Mouse (Mus musculus) forebrain, embryonic 14.5 days (tissue): ENCODE measurements around the gene Vps26c. TPM values are rescaled to one million over a fixed set of nuclear protein-coding genes. Genes with fewer than 3 reads are reported as not detected.

ENCODE experiments used
- ATAC-seq: fragments of 200-750 bp; cut with Nextera tagmentation; 2 replicates; pipeline ENCODE4 v1.8.0; 2017; ENCODE audit warnings: mild to moderate bottlenecking, moderate library complexity
- DNase-seq: peaks from one replicate; pipeline ENCODE4 v3.0.0-alpha.2; 2015; ENCODE audit warnings: low spot score
- H3K27ac ChIP-seq: fragments of 300-500 bp; sonication (generic); 2 replicates; pipeline ENCODE4 v1.5.1; 2014; ENCODE audit warnings: low read depth, mild to moderate bottlenecking, control low read depth, low read length, moderate library complexity
- H3K27me3 ChIP-seq: fragments of 300-500 bp; sonication (generic); replicated peaks from 2 replicates; pipeline ENCODE4 v1.6.1; 2014; ENCODE audit warnings: low read length, control low read depth, mixed read lengths; ENCODE audit not compliant: control insufficient read depth, insufficient read depth
- H3K36me3 ChIP-seq: fragments of 300-500 bp; sonication (generic); 2 replicates; pipeline ENCODE4 v1.6.1; 2014; ENCODE audit warnings: low read length, control low read depth; ENCODE audit not compliant: control insufficient read depth, insufficient read depth
- H3K4me1 ChIP-seq: fragments of 300-500 bp; sonication (generic); 2 replicates; pipeline ENCODE4 v1.6.1; 2014; ENCODE audit warnings: antibody characterized with exemption, low read length, control low read depth; ENCODE audit not compliant: control insufficient read depth, insufficient read depth
- H3K4me2 ChIP-seq: fragments of 300-500 bp; sonication (generic); 2 replicates; pipeline ENCODE4 v1.6.1; 2014; ENCODE audit warnings: mild to moderate bottlenecking, control low read depth, low read length
- H3K4me3 ChIP-seq: fragments of 300-500 bp; sonication (generic); 2 replicates; pipeline ENCODE4 v1.5.1; 2014; ENCODE audit warnings: low read depth, low read length, control low read depth
- H3K9ac ChIP-seq: fragments of 300-500 bp; sonication (generic); 2 replicates; pipeline ENCODE4 v1.6.1; 2014; ENCODE audit warnings: mild to moderate bottlenecking, low read length, control low read depth, moderate library complexity
- H3K9me3 ChIP-seq: fragments of 300-500 bp; sonication (generic); replicated peaks from 2 replicates; pipeline ENCODE4 v1.6.1; 2016; ENCODE audit warnings: low read length, control low read depth, mixed read lengths; ENCODE audit not compliant: control insufficient read depth
- WGBS: fragments of 180-500 bp; shearing (Covaris S2); extraction: QIAGEN DNeasy Blood & Tissue Kit; methylation state at CpG from one replicate; pipeline ENCODE4 v1.1.7; 2014; 5-methylcytosine and 5-hydroxymethylcytosine counted together
- polyA plus RNA-seq: library from polyadenylated mRNA; unstranded; fragments of >200 nt; fragmentation: Nextera tagmentation; extraction: Ambion mirVana; gene quantifications from 2 replicates; pipeline ENCODE4 v1.2.1, GENCODE M21; 2014

Vps26c gene
- polyA plus RNA-seq, 1 experiment from 2014 or later, result 80.7 TPM

- Histone ChIP-seq H3K9ac (no peak overlapping the region), H3K27ac (no peak overlapping the region), H3K4me1 (no peaks in the 10 kb centered on the region), H3K36me3 (no peaks in the 10 kb centered on the region), H3K4me2 (no peak overlapping the region), H3K9me3 (no peaks in the 10 kb centered on the region), H3K27me3 (no peaks in the 10 kb centered on the region), H3K4me3 (no peak overlapping the region)
- WGBS, result 80% methylated on average over 5 of the region's 5 CpGs
- DNase-seq (no peak), ATAC-seq (no peak)
Measured at GRCm38 (mm10) chr16:94556228-94556627, 29.6 kb upstream of the Vps26c start.

- no peak overlapping the region for H3K27ac ChIP-seq
- H3K4me1 ChIP-seq, result no peaks in the 10 kb centered on the region
- no peaks in the 10 kb centered on the region for H3K36me3 ChIP-seq
- ATAC-seq, result no peak
- WGBS, result 94% methylated on average over 7 of the region's 7 CpGs
- no peaks in the 10 kb centered on the region for H3K27me3 ChIP-seq
- H3K4me2 ChIP-seq, result no peak overlapping the region
- DNase-seq, result no peak
- H3K4me3 ChIP-seq, result no peak overlapping the region
- H3K9me3 ChIP-seq, result no peaks in the 10 kb centered on the region
- no peak overlapping the region for H3K9ac ChIP-seq
Measured at GRCm38 (mm10) chr16:94555346-94555745, 28.7 kb upstream of the Vps26c start.

- ATAC-seq (no peak), DNase-seq (no peak)
- Histone ChIP-seq H3K9me3 (no peaks in the 10 kb centered on the region), H3K4me2 (no peak overlapping the region), H3K4me1 (no peaks in the 10 kb centered on the region), H3K4me3 (no peak overlapping the region), H3K36me3 (no peaks in the 10 kb centered on the region), H3K9ac (no peak overlapping the region), H3K27me3 (no peaks in the 10 kb centered on the region), H3K27ac (no peak overlapping the region)
Measured at GRCm38 (mm10) chr16:94551934-94552333, 25.3 kb upstream of the Vps26c start.

GRCm38 (mm10) chr16:94549813-94550212, 23.2 kb upstream of the Vps26c start:
- no peak overlapping the region for H3K27ac ChIP-seq
- no peaks in the 10 kb centered on the region for H3K27me3 ChIP-seq
- H3K9me3 ChIP-seq, result no peaks in the 10 kb centered on the region
- ATAC-seq (no peak), DNase-seq (no peak)
- H3K4me3 ChIP-seq, result no peak overlapping the region
- H3K36me3 ChIP-seq, result no peaks in the 10 kb centered on the region
- 85% methylated on average over 10 of the region's 10 CpGs for WGBS
- no peak overlapping the region for H3K4me2 ChIP-seq
- no peak overlapping the region for H3K9ac ChIP-seq
- H3K4me1 ChIP-seq, result no peaks in the 10 kb centered on the region

GRCm38 (mm10) chr16:94545781-94546562, 19.3 kb upstream of the Vps26c start:
- Histone ChIP-seq H3K27ac (no peak overlapping the region), H3K4me1 (no peaks in the 10 kb centered on the region), H3K36me3 (no peaks in the 10 kb centered on the region), H3K27me3 (no peaks in the 10 kb centered on the region), H3K9me3 (no peaks in the 10 kb centered on the region), H3K9ac (no peak overlapping the region), H3K4me3 (no peak overlapping the region), H3K4me2 (no peak overlapping the region)
- WGBS, result 61% methylated on average over 8 of the region's 8 CpGs
- no peak for ATAC-seq
- DNase-seq, result no peak

- H3K4me2 ChIP-seq, result no peak overlapping the region
- WGBS, result 71% methylated on average over 11 of the region's 11 CpGs
- no peaks in the 10 kb centered on the region for H3K9me3 ChIP-seq
- H3K4me3 ChIP-seq, result no peak overlapping the region
- H3K4me1 ChIP-seq, result no peaks in the 10 kb centered on the region
- H3K9ac ChIP-seq, result no peak overlapping the region
- no peak overlapping the region for H3K27ac ChIP-seq
- no peak for DNase-seq
- no peaks in the 10 kb centered on the region for H3K36me3 ChIP-seq
- ATAC-seq, result no peak
- no peaks in the 10 kb centered on the region for H3K27me3 ChIP-seq
Measured at GRCm38 (mm10) chr16:94544540-94545105, 18.0 kb upstream of the Vps26c start.

GRCm38 (mm10) chr16:94542898-94543297, 16.3 kb upstream of the Vps26c start:
- no peaks in the 10 kb centered on the region for H3K9me3 ChIP-seq
- no peaks in the 10 kb centered on the region for H3K36me3 ChIP-seq
- 89% methylated on average over 8 of the region's 8 CpGs for WGBS
- no peak overlapping the region for H3K9ac ChIP-seq
- no peak overlapping the region for H3K4me3 ChIP-seq
- H3K4me2 ChIP-seq, result no peak overlapping the region
- no peaks in the 10 kb centered on the region for H3K27me3 ChIP-seq
- H3K27ac ChIP-seq, result no peak overlapping the region
- no peaks in the 10 kb centered on the region for H3K4me1 ChIP-seq
- no peak for DNase-seq
- no peak for ATAC-seq

GRCm38 (mm10) chr16:94540140-94540539, 13.5 kb upstream of the Vps26c start:
- Histone ChIP-seq H3K4me3 (no peak overlapping the region), H3K27ac (no peak overlapping the region), H3K9ac (no peak overlapping the region), H3K36me3 (no peaks in the 10 kb centered on the region), H3K27me3 (no peaks in the 10 kb centered on the region), H3K9me3 (no peaks in the 10 kb centered on the region), H3K4me1 (no peaks in the 10 kb centered on the region), H3K4me2 (no peak overlapping the region)
- WGBS, result 96% methylated on average over 9 of the region's 9 CpGs
- DNase-seq (no peak), ATAC-seq (no peak)

- 79% methylated on average over 9 of the region's 9 CpGs for WGBS
- no peaks in the 10 kb centered on the region for H3K4me1 ChIP-seq
- no peaks in the 10 kb centered on the region for H3K36me3 ChIP-seq
- no peak overlapping the region for H3K27ac ChIP-seq
- H3K9ac ChIP-seq, result no peak overlapping the region
- no peak overlapping the region for H3K4me3 ChIP-seq
- no peaks in the 10 kb centered on the region for H3K9me3 ChIP-seq
- no peak overlapping the region for H3K4me2 ChIP-seq
- DNase-seq (no peak), ATAC-seq (no peak)
- no peaks in the 10 kb centered on the region for H3K27me3 ChIP-seq
Measured at GRCm38 (mm10) chr16:94537159-94537527, 10.5 kb upstream of the Vps26c start.
